Mouse (Mus musculus) E14TG2a.4 (cell line): ENCODE measurements around the gene Slc25a21.

Experiments
- CTCF ChIP-seq: conservative IDR thresholded peaks from 2 replicates; pipeline ENCODE4 v1.5.1; 2014; ENCODE audit warnings: low read length
- POU5F1 ChIP-seq: IDR thresholded peaks from 2 replicates; pipeline ENCODE4 v1.6.1; 2014; ENCODE audit warnings: low read length, borderline replicate concordance

- TF ChIP-seq CTCF, result no peak
- TF ChIP-seq POU5F1, result no peak
Observed at GRCm38 (mm10) chr12:57115516-57115915, 81.8 kb downstream of the Slc25a21 start.
